Mouse (Mus musculus) intestine, postnatal 0 days (tissue): Measurements from ENCODE around the gene Gpr179. TPM values are rescaled to one million over a fixed set of nuclear protein-coding genes. Genes with fewer than 3 reads are reported as not detected.
A peak's percentile ranks its signal among the peaks of the same experiment; 100 is the strongest.

Experiments
- ATAC-seq: fragments of 200-750 bp; cut with Nextera tagmentation; 2 replicates; pipeline ENCODE4 v1.8.0; 2017; ENCODE audit warnings: mild to moderate bottlenecking, moderate TSS enrichment, moderate library complexity
- H3K27ac ChIP-seq: fragments of 300-500 bp; sonication (generic); 2 replicates; pipeline ENCODE4 v1.5.1; 2014; ENCODE audit warnings: mild to moderate bottlenecking, low read depth, low read length, moderate library complexity
- H3K27me3 ChIP-seq: fragments of 300-500 bp; sonication (generic); replicated peaks from 2 replicates; pipeline ENCODE4 v1.6.1; 2014; ENCODE audit warnings: low read length, mixed read lengths; ENCODE audit not compliant: control insufficient read depth, insufficient read depth
- H3K36me3 ChIP-seq: fragments of 300-500 bp; sonication (generic); 2 replicates; pipeline ENCODE4 v1.6.1; 2014; ENCODE audit warnings: mild to moderate bottlenecking, moderate library complexity; ENCODE audit not compliant: control insufficient read depth, insufficient read depth
- H3K4me1 ChIP-seq: fragments of 300-500 bp; sonication (generic); replicated peaks from 2 replicates; pipeline ENCODE4 v1.6.1; 2014; ENCODE audit warnings: antibody characterized with exemption, low read length, mixed read lengths; ENCODE audit not compliant: control insufficient read depth, insufficient read depth
- H3K4me2 ChIP-seq: fragments of 300-500 bp; sonication (generic); replicated peaks from 2 replicates; pipeline ENCODE4 v1.6.1; 2014; ENCODE audit warnings: low read depth, mild to moderate bottlenecking, moderate library complexity
- H3K4me3 ChIP-seq: fragments of 300-500 bp; sonication (generic); 2 replicates; pipeline ENCODE4 v1.5.1; 2014; ENCODE audit warnings: low read depth, low read length
- H3K9ac ChIP-seq: fragments of 300-500 bp; sonication (generic); 2 replicates; pipeline ENCODE4 v1.6.1; 2014; ENCODE audit warnings: mild to moderate bottlenecking, low read depth, low read length
- H3K9me3 ChIP-seq: fragments of 300-500 bp; sonication (generic); 2 replicates; pipeline ENCODE4 v1.6.1; 2016; ENCODE audit warnings: mixed run types; ENCODE audit not compliant: control insufficient read depth
- CTCF ChIP-seq: sonication (generic); IDR thresholded peaks from 2 replicates; pipeline ENCODE4 v1.5.1; 2016; ENCODE audit warnings: low read depth, mild to moderate bottlenecking, control low read depth, antibody characterized with exemption, moderate library complexity
- WGBS: fragments of 180-500 bp; shearing (Covaris S2); extraction: QIAGEN DNeasy Blood & Tissue Kit; methylation state at CpG from one replicate; pipeline ENCODE4 v1.1.7; 2014; 5-methylcytosine and 5-hydroxymethylcytosine counted together
- polyA plus RNA-seq: library from polyadenylated mRNA; unstranded; fragments of >200 nt; fragmentation: Nextera tagmentation; extraction: Ambion mirVana; gene quantifications from 2 replicates; pipeline ENCODE4 v1.2.1, GENCODE M21; 2015

The Gpr179 gene
- polyA plus RNA-seq, 1 experiment from 2014 or later: 0.07 TPM

DNA sequence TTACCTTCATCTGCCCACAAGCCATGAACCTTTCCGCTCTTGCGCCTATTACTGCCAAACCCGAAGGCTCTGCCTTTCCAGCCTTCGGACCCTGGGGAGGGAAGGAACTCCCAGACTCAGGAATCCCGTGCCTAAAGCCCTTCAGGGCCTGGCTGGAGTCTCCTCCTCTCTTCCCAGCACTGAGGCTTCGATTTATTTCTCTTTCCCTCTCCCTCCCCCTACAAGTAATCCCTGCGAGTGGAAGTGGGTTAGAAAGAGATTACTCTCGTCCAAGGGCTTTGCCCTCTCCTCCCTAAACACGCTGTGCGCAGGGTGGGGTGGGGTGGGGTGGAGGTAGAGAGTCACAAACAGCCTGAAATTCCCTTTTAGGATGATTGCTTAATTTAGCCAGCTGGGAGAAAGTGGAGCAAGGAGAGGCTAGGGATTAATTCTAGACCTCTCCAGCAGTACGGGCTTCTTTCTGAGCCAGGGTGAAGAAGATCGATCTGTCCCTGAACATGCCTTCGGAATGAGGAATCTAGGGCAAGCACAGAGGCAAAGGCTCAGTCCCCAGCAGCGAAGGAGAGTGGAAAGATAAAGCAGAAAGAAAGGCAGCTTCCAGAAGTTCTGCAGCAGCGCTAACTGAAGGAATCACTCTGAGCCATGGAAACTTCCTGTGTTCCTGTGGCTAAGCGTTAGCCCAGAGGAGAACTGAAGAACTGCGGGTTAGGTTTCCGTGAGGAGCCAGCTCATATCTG lies 40.8 kb downstream of the Gpr179 start:
- Histone ChIP-seq H3K27ac (peak overlapping the region; percentile 54), H3K9ac (peak overlapping the region; percentile 50), H3K36me3 (no peaks in the 10 kb centered on the region), H3K4me3 (peak overlapping the region; percentile 41), H3K4me2 (peak overlapping the region; percentile 75), H3K27me3 (no peaks in the 10 kb centered on the region), H3K9me3 (no peaks in the 10 kb centered on the region), H3K4me1 (no peaks in the 10 kb centered on the region)
- TF ChIP-seq CTCF: peak; percentile 53
- ATAC-seq: no peak
- 9% methylated on average over 18 of the region's 18 CpGs for WGBS

DNA sequence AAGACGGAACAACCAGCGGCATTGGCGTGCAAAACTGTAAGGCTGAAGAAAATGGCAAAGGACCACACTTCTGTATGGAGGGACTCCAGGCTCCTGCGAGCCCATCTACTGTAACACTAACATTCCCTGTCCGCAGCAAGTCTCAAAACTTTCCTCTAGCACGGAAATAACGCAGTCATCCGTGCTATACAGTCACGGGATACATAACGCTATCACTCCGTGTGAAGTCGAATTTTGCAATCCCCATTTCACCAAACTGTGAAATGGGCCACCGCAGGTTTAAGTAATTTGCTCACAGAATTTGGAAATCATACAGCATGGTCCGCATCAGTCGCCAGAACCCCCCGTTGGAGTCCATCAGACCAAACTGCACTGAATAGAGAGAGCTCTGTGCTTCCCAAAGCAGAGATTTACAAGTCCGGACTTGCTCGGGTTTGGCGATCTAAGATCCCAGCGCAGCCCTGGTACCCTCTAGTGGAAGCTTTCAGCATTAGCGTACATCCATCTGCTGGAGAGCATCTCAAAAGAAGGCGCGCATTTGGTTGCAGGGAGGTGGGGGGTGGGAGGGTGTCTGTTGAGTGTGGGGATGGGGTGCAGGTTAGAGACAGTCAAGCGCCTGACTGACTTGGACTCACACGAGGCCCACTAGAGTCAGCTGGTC lies 41.8 kb downstream of the Gpr179 start:
- peak; percentile 39 for ATAC-seq
- peak overlapping the region; percentile 75 for H3K4me2 ChIP-seq
- H3K9me3 ChIP-seq: no peaks in the 10 kb centered on the region
- H3K4me3 ChIP-seq: peak overlapping the region; percentile 41
- no peaks in the 10 kb centered on the region for H3K36me3 ChIP-seq
- H3K9ac ChIP-seq: peak overlapping the region; percentile 43
- no peaks in the 10 kb centered on the region for H3K27me3 ChIP-seq
- WGBS: under 1% methylated on average over 25 of the region's 25 CpGs
- H3K27ac ChIP-seq: peak overlapping the region; percentile 89
- no peaks in the 10 kb centered on the region for H3K4me1 ChIP-seq
- peak; percentile 95 for TF ChIP-seq CTCF

DNA sequence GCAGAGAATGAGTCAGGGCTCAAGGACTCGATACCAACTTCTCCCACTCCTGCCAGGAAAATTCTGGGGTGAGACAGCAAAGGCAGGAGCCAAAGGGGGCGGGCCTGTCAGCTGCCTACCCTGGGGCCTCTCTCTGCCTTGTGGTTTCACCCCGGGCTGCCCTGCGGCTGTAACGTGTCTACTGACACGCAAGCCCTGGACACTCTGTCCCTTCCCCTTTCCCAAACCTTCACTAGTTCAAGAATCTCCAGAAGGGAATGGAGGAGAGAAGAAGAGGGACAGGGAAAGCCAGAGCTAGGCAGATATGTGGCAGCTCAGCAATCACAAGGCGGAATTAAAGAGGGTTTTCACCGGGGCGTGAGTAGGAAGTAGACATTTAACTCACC lies 42.4 kb downstream of the Gpr179 start:
- H3K9me3 ChIP-seq: no peaks in the 10 kb centered on the region
- peak overlapping the region; percentile 75 for H3K4me2 ChIP-seq
- peak overlapping the region; percentile 41 for H3K4me3 ChIP-seq
- peak overlapping the region; percentile 43 for H3K9ac ChIP-seq
- TF ChIP-seq CTCF: no peak
- no peaks in the 10 kb centered on the region for H3K27me3 ChIP-seq
- ATAC-seq: peak; percentile 78
- WGBS: 2% methylated on average over 9 of the region's 9 CpGs
- H3K4me1 ChIP-seq: no peaks in the 10 kb centered on the region
- H3K27ac ChIP-seq: peak overlapping the region; percentile 89
- H3K36me3 ChIP-seq: no peaks in the 10 kb centered on the region

DNA sequence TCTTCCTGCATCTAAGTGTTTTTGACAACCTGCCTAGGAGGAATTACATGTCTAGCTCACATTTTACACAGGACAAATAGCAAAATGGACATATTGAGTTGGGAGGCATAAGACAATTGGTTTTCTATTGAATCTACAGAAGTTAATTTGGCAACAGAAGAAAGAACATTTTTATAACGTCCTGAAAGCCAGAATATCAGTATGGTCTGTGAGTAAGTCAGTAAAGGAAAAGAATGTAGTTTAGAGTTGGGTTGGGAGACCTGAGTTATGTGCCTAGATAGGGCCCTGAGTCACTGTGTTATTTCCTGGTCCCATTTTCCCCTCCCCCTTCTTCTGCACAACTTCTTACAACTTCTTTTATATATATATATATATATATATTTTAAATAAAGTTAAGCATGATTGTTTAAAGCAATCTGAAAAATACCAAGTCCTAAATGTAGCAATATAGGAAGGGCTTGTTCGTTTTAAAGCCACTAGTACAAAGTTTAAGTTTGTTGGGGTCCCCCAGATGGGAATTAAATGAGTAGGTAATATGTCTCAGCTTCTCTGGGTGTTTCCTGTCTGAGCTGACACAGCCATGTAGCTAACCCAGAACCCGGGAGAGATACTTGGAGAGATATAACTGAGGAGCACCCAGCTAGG lies 42.9 kb downstream of the Gpr179 start:
- 25% methylated on average over 3 of the region's 3 CpGs for WGBS

DNA sequence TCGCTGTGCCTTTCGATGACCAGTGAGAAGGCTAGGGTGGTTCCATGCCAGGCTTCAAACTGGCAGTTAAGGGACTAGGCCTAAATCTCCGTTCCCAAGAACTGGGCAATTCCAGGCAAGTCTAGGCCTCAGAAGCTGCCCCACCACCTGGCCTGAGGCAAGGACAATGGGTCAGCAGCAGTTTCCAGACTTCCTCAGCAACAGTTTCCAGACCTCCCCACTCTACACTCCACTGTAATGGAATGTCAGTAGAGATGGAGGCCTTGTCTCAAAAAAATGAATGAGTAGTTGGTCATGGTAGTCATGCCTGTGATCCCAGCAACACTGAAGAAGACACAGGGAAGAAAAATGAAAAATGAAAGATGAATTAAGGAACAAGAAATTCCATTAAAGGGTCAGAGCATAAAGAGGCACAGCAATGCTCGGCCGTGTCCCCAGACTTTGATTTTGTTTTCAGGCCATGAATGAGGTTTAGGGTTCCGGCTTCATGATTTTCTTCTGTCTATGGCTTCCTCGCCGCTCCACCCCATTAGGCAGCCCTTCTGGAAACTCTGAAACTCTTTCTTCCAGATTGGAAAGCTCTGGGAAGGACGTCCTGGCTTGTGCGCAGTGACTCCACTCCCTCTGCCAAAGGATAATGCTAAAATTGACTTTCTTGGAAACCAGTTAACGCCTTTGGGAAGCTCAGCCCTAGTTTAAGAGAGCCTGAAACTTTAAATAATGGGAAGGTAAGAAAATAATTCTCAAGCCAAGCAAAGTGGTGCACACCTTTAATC lies 44.4 kb downstream of the Gpr179 start:
- no peak for TF ChIP-seq CTCF
- H3K4me2 ChIP-seq: no peak overlapping the region
- ATAC-seq: no peak

More for the DNA sequence above, 42.9 kb downstream of the Gpr179 start:
- H3K27ac ChIP-seq: peak overlapping the region; percentile 89
- H3K4me2 ChIP-seq: peak overlapping the region; percentile 75
- no peaks in the 10 kb centered on the region for H3K9me3 ChIP-seq
- peak overlapping the region; percentile 41; the same call in 1 of the 2 replicates for H3K4me3 ChIP-seq
- H3K9ac ChIP-seq: 0 out of 2 replicates have a peak overlapping the region, but pooled peaks have one; percentile 43
- TF ChIP-seq CTCF: no peak
- no peak for ATAC-seq
- H3K27me3 ChIP-seq: no peaks in the 10 kb centered on the region
- no peaks in the 10 kb centered on the region for H3K36me3 ChIP-seq
- H3K4me1 ChIP-seq: no peaks in the 10 kb centered on the region

DNA sequence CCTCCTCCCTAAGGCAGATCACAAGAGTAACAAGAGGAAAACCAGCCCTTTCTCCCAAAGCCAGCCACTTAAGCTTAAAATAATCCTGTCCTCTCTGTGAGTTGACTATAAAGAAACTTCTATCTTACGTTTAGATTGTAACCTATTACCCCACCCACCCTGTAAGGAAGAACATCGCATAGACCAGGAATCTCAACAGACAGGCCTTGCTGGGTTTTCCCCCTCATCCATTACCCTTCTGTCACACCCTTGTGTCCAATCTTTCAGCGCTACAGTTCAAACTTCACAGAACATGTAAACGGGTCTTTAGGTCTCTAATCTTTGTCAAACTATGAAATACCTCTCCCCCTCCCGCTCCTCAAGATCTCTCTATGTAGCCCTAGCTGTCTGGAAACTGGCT lies 47.2 kb downstream of the Gpr179 start:
- no peaks in the 10 kb centered on the region for H3K9me3 ChIP-seq
- TF ChIP-seq CTCF: no peak
- H3K4me1 ChIP-seq: no peaks in the 10 kb centered on the region
- H3K4me2 ChIP-seq: no peak overlapping the region
- WGBS: 32% methylated on average over 5 of the region's 5 CpGs
- no peak overlapping the region for H3K4me3 ChIP-seq
- no peaks in the 10 kb centered on the region for H3K27me3 ChIP-seq
- no peak overlapping the region for H3K27ac ChIP-seq
- H3K9ac ChIP-seq: no peak overlapping the region
- no peaks in the 10 kb centered on the region for H3K36me3 ChIP-seq
- no peak for ATAC-seq

More for the DNA sequence above, 44.4 kb downstream of the Gpr179 start:
- no peaks in the 10 kb centered on the region for H3K36me3 ChIP-seq
- 96% methylated on average over 11 of the region's 11 CpGs for WGBS
- no peak overlapping the region for H3K4me3 ChIP-seq
- no peak overlapping the region for H3K9ac ChIP-seq
- H3K27me3 ChIP-seq: no peaks in the 10 kb centered on the region
- no peaks in the 10 kb centered on the region for H3K9me3 ChIP-seq
- H3K27ac ChIP-seq: no peak overlapping the region
- H3K4me1 ChIP-seq: no peaks in the 10 kb centered on the region
